Mouse (Mus musculus): ENCODE data around the gene Psmd3.
"Not testable (repeated sequence)": the region's sequence is repeated elsewhere in the genome, so short reads cannot be mapped to it uniquely, and the experiment has no call there.

Gene Psmd3

DNA sequence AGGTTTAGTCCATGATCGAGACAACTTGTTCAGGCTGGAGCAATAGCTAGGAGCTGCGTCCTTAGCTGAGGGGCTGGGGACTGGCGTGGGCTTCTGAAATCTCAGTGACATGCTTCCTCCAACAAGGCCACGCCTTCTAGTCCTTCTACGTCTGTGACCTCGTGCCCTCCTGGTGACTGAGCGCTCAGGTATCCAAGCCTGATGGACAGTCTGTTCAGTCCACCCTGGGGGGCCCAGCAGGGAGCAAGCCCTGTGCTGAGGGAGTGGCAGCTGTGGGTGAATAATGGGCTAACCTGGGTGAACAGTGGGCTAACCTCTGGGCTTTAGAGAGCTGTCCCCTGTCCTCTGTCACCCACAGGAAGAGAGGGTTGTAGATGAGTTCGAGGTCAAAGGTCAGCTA, 5.7 kb downstream of the Psmd3 start:
- no peak for DNase-seq (ENCODE audit: low spot score in 2 of 2)

- no peak for DNase-seq (ENCODE audit: low spot score in 2 of 2)
Measured at GRCm38 (mm10) chr11:98693201-98693600, 10.8 kb downstream of the Psmd3 start.

GRCm38 (mm10) chr11:98693746-98694145, 11.4 kb downstream of the Psmd3 start:
- no peak for DNase-seq (ENCODE audit: low spot score in 2 of 2)

DNA sequence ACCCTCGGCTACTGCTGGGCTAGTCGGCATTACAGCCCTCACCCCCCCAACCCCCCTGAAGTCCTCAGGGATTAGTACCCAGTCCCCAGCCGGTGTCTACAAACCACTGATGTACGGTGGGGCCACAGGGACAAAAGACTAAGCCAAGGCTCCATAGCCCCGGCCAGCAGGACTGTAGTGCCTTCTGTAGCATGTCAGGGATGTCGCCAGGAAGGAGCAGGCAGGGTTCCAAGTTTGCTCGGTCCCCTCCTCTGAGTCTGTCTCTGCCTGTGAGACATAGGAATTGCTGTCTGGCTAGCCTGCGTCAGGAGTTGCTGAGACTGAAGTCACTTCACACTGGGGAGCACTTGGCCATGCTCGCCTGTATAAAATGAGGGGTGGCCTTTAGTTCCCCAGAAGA, 11.9 kb downstream of the Psmd3 start:
- no peak for DNase-seq (ENCODE audit: low spot score in 2 of 2)

GRCm38 (mm10) chr11:98695408-98695807, 13.1 kb downstream of the Psmd3 start:
- no peak for DNase-seq (ENCODE audit: low spot score in 2 of 2)

DNA sequence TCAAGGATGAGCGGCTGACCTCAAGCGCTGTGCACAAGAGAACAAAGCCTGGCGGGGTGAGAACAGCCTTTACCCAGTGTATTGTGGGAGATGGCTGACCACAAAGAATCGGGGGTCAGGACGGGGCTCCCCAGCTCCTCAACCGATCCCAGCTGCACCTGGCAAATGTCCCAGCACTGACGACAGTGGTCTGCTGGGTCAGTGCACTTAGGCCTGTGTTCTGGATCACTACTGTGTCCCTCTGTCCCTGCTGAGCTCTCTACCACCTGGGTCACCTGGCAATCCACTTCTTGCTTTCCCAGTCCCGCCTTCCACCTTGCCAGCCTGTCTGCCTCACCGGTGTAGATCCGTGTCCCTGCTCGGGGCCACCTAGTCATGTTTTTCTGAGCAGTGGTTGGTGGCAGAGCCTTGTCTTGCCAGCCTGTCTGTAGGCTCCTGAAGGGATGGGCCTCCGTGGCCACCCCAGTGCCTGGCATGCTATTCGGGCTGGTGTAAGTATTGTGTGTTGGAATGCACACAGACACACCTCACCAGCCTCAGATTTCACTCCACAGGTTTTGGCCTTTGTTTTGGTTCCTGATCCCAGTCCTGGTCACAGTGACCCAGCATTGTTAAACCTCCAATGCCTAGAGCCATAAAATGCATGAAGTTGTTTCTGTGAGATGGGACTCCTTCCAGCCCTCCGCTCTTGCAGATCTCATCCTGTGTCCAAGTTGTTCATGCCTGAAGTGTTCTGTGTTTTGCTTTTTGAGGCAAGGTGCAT, 14.3 kb downstream of the Psmd3 start:
- DNase-seq (ENCODE audit: low spot score in 2 of 2) = no peak

- DNase-seq (ENCODE audit: low spot score in 2 of 2) = no peak
Measured at GRCm38 (mm10) chr11:98697225-98697624, 14.9 kb downstream of the Psmd3 start.

- no peak for DNase-seq (ENCODE audit: low spot score in 2 of 2)
Measured at GRCm38 (mm10) chr11:98698849-98699640, 16.7 kb downstream of the Psmd3 start.

DNA sequence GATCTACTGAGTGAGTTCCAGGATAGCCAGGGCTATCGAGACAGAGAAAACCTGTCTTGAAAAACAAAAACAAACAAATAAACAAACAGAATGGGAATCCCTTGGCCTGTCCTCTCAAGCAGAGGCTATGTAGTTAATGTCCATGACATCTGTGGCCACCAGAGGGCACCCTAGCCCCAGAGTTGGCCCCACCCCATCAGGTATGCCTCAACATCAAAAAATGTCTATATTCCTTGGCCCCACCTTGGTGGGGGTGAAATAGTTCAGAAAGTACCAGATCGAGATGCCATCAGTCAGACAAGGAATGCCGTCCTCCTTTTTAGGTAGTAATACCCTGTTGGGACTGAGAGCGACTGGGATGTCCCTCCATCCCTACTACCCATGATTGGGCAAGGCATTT, 17.6 kb downstream of the Psmd3 start:
- DNase-seq (ENCODE audit: low spot score in 2 of 2) = peak; percentile 73 to 87

DNA sequence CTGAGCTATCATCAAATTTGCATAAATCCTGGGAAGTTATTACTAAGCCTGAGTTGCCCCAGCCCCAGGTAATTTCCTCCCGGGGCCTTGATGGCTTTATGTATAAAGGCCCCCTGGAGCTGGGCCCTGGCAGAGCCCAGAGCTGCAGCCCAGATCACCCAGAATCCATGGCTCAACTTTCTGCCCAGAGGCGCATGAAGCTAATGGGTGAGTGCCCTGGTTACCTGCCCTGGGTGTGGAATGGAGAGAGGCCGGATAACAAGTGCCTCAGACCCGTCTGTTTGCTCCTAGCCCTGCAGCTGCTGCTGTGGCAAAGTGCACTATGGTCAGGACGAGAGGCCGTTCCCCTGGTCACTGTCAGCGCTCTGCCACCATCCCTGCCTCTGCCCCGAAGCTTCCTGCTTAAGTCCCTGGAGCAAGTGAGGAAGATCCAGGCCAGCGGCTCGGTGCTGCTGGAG, 18.9 kb downstream of the Psmd3 start, which contains the start of gene Csf3:
TSS of gene Csf3 (plus strand) at position 51 of the 458 bp plus-strand sequence.
- no peak for DNase-seq (ENCODE audit: low spot score in 2 of 2)

- no peak for DNase-seq (ENCODE audit: low spot score in 2 of 2)
Measured at GRCm38 (mm10) chr11:98702323-98702722, 20.0 kb downstream of the Psmd3 start.

GRCm38 (mm10) chr11:98705021-98705420, 22.7 kb downstream of the Psmd3 start:
- DNase-seq (ENCODE audit: low spot score in 2 of 2) = no peak

DNA sequence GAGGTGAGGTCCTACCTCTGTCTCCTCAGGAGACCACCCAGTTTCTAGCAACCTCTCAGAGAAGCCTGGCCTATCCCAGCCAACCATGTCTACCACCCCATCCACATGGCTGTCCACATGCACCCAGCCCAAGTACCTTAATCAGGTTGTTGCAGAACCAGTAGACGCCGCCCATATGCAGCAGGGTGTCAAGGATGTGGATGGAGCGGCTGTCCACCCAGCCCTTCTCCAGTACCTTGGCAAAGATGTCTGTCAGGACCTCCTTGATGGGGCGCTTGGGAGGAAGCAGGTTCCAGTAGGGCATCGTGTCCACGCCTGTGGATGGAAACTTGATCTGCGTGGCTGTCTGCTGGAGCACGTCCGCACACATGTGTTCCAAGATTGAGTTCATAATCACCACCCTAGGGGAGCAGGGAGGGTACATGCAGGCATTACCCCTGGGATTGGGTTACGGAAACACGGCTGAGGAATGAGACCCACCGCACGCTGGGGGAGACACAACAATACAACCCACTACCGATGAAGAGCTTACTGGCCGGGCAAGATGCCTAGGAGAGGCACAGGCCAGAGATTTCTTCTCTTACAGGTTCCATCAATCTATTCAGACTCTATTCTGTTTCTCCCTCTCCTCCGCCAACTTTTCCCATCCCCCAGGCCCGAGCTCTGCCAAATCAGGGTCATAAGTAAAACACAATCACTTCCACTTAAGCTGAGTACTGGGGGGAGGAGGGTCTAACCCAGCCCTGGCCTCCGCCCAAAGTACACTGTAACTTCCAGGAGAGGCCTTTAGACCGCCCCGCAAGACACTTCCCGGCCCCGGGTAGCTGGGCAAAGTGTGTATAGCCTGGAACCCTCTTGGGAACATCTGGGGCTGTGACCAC, 25.3 kb downstream of the Psmd3 start:
- DNase-seq (ENCODE audit: low spot score in 2 of 2) = no peak

DNA sequence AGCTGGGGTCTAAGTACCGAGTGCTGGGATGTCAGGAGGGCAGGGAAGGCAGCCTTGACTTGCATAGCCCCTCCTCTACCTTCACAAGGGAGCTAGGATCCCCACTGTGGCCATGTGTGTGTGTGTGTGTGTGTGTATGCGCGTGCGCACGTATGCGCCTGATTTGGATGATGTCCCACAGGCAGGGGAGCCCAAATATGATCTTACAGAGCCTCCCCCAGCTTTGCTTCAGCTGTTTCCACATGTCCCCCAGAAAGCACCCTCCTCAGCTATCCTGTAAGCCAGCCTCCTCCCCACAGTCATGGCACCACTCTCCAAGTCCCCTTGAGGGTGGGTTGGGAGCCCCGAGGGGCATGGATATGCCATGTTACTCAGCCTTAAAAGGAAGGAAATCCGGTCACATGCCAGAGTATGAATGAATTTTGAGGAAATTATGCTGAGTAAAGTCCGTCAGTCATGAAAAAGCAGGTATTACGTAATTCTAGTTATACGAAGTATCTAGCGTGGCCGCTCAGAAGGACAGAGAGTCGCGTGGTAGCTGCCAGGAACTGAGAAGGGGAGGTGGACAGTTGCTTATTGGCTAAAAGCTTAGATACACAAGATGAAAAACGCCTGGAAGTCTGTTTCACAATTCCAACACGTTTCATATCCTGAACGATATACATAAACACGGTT, 26.1 kb downstream of the Psmd3 start:
- DNase-seq (ENCODE audit: low spot score in 2 of 2) = no peak

DNA sequence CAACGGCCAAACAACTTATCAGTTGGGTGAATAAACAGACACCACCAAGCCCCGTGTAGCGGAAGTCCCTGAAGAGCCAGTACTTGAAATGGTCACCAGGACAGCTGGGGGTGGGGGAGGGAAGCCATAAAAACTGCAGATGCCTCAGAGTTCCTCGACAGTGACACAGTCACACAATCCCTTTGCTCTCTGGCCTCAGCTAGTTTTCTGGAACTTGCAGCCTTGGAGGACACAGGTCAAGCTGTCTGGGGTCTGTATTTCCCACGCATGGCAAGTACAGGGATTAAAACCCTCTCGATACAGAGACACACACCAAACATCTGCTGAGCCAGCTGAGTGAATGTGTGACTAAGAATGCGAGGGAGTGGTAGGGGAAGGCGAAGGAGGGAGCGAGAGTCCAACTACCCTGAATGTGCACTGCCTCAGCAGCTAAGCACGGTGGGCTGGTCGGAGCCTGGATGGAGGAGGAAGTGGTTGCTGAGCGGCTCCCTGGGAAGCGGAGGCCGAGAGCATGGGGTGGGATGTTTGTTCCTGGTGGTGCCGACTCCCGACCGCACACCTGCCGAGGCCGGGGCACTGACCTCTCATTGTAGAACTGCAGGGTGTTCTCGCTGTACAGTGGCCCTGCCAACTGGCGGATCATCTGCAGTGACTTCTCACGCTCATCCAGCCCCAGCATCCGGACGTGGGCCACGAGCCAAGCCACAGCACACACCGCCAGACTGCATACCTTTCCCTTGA, 26.8 kb downstream of the Psmd3 start:
- DNase-seq (ENCODE audit: low spot score in 2 of 2) = no peak

GRCm38 (mm10) chr11:98710416-98711045, 28.2 kb downstream of the Psmd3 start:
- DNase-seq (ENCODE audit: low spot score in 2 of 2) = peak; percentile 76 to 88

- no peak for DNase-seq (ENCODE audit: low spot score in 2 of 2)
Measured at GRCm38 (mm10) chr11:98711046-98711434, 28.7 kb downstream of the Psmd3 start.

DNA sequence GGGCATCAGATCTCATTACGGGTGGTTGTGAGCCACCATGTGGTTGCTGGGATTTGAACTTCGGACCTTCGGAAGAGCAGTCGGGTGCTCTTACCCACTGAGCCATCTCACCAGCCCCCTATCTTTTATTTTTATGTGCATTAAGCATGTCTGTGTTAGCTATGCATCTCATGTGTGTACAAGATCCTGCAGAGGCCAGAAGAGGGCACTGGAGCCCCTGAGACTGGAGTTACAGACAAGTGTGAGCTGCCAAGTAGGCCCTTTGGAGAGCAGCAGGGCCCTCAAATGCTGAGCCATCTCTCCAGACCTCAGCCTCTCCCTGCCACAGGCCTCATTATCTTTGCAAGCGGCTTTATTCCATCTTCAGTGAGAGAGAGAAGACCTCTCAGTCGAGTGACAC, 29.7 kb downstream of the Psmd3 start:
- DNase-seq (ENCODE audit: low spot score in 2 of 2) = not testable (repeated sequence)

DNA sequence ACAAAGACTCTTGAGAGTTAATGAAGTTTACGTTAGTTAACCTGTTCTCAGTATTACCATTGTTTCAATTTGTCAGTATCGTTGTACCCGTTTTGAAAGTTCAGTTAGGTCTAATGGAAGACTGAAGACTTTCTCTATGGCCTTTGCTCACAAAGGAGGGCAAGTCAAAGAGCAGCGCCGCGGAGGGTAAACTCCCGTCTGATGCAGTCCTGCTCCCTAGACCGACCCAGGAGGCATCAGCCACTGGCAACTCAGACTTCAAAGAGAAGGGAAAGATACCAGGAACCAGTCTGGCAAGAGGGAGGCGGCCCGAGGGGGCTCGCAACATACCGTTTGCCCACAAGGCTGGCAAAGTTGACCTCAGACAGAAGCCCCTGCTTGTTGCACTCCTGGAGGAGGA, 31.3 kb downstream of the Psmd3 start:
- no peak for DNase-seq (ENCODE audit: low spot score in 2 of 2)

GRCm38 (mm10) chr11:98715946-98716345, 33.6 kb downstream of the Psmd3 start:
- no peak for DNase-seq (ENCODE audit: low spot score in 2 of 2)
